Comparison of ENCODE assay signal across 8 mouse cellular contexts in the genomic region with DNA sequence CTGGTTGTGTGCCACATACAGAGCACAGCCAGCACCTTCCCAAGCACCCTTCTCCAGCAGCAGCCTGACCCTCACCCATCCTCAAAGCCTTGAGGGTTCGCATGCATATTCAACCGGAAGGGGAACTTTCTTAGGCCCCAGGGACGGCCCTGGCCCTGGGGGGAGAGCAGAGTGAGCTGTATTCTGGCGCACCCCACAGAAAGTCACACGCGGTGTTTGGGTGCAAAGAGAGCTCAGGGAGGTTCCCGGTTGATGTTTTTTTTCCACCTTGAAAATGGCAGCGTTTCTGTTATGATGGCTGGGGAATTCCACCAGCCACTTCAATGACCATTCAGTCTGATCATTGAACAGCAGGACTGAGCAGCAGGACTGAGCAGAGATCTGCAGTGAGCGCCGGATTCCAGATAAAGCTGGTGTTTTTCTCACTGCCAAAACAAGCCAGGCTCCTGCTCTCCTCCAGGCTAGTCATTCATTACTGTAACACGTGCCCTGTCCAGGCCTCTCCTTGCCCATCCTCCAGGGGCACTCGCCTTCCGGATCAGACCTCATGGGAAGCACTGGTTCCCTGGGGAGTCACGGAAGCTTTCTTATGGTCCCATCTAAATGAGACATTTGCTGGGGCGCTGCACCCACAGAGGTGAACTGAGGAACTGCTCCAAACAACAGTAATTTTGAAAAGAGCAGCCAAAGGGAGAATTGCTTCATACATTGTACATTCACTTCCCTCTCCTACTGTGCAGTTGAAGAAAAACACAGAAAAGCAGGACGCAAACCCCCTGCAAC. TPM values are rescaled to one million over a fixed set of nuclear protein-coding genes. Genes with fewer than 3 reads are reported as not detected.
A peak's percentile ranks its signal among the peaks of the same experiment; 100 is the strongest.
DNase-seq lines count a peak whose midpoint lies in the region; ATAC-seq and TF ChIP-seq lines count a peak whose summit lies in the region.

No protein-coding gene starts in this region.

- H3K27ac ChIP-seq in hindbrain, embryonic 10.5 days, result 0 out of 2 replicates have a peak overlapping the region, but pooled peaks have one; percentile 16
- H3K27ac ChIP-seq in hindbrain, embryonic 14.5 days, result no peak overlapping the region
- H3K27ac ChIP-seq in brown adipose tissue, adult 24 weeks (replicated peaks; ENCODE audit: low read depth, low read length), result no peak overlapping the region; the same call in 1 of the 2 replicates
- no peak overlapping the region for H3K27ac ChIP-seq in kidney, postnatal 0 days
- no peak overlapping the region for H3K27ac ChIP-seq in forebrain, embryonic 11.5 days (ENCODE audit: low read depth, low read length)

- WGBS in hindbrain, embryonic 10.5 days, result 33% methylated on average over 16 of the region's 16 CpGs
- 34% methylated on average over 16 of the region's 16 CpGs for WGBS in hindbrain, embryonic 14.5 days
- WGBS in kidney, postnatal 0 days, result 34% methylated on average over 16 of the region's 16 CpGs
- 37% methylated on average over 16 of the region's 16 CpGs for WGBS in forebrain, embryonic 11.5 days

- H3K4me3 ChIP-seq in hindbrain, embryonic 10.5 days, result no peak overlapping the region
- no peak overlapping the region for H3K4me3 ChIP-seq in hindbrain, embryonic 14.5 days (replicated peaks; ENCODE audit: low read length)
- peak overlapping the region; percentile 23; the same call in 1 of the 2 replicates for H3K4me3 ChIP-seq in brown adipose tissue, adult 24 weeks (ENCODE audit: insufficient read depth, low read depth, low read length)
- no peak overlapping the region for H3K4me3 ChIP-seq in kidney, postnatal 0 days (replicated peaks; ENCODE audit: low read depth, low read length)
- no peak overlapping the region for H3K4me3 ChIP-seq in forebrain, embryonic 11.5 days (ENCODE audit: low read depth, low read length)

- H3K4me1 ChIP-seq in hindbrain, embryonic 10.5 days (replicated peaks), result peaks cover 34% of the 10 kb centered on the region
- 0 out of 2 replicates have a peak, but pooled peaks cover 17% of the 10 kb centered on the region for H3K4me1 ChIP-seq in hindbrain, embryonic 14.5 days (replicated peaks; ENCODE audit: control insufficient read depth, insufficient read depth, low read length)
- no peaks in the 10 kb centered on the region for H3K4me1 ChIP-seq in brown adipose tissue, adult 24 weeks (ENCODE audit: control insufficient read depth, insufficient read depth, insufficient read length, low read length)
- H3K4me1 ChIP-seq in kidney, postnatal 0 days (replicated peaks; ENCODE audit: insufficient read depth, low read length), result peaks cover 8% of the 10 kb centered on the region; the same call in 1 of the 2 replicates
- peaks cover 2% of the 10 kb centered on the region; the same call in 1 of the 2 replicates for H3K4me1 ChIP-seq in forebrain, embryonic 11.5 days (replicated peaks; ENCODE audit: control insufficient read depth, insufficient read depth, low read length)

- H3K9me3 ChIP-seq in hindbrain, embryonic 10.5 days, result no peaks in the 10 kb centered on the region
- H3K9me3 ChIP-seq in hindbrain, embryonic 14.5 days (ENCODE audit: control insufficient read depth, low read length), result no peaks in the 10 kb centered on the region
- no peaks in the 10 kb centered on the region for H3K9me3 ChIP-seq in kidney, postnatal 0 days (replicated peaks; ENCODE audit: low read length)
- no peaks in the 10 kb centered on the region for H3K9me3 ChIP-seq in forebrain, embryonic 11.5 days (ENCODE audit: control insufficient read depth, low read length)

- no peaks in the 10 kb centered on the region for H3K36me3 ChIP-seq in hindbrain, embryonic 10.5 days
- no peaks in the 10 kb centered on the region for H3K36me3 ChIP-seq in hindbrain, embryonic 14.5 days (replicated peaks; ENCODE audit: control insufficient read depth, insufficient read depth)
- H3K36me3 ChIP-seq in kidney, postnatal 0 days (ENCODE audit: insufficient read depth, low read length), result no peaks in the 10 kb centered on the region
- H3K36me3 ChIP-seq in forebrain, embryonic 11.5 days (ENCODE audit: control insufficient read depth, insufficient read depth, low read length), result no peaks in the 10 kb centered on the region

- no peak for DNase-seq in hindbrain, embryonic 10.5 days (ENCODE audit: low spot score)
- DNase-seq in hindbrain, embryonic 14.5 days (ENCODE audit: low spot score), result no peak
- DNase-seq in kidney, postnatal 0 days (ENCODE audit: low spot score), result peak; percentile 66
- DNase-seq in cerebellum, adult 8-10 months, result no peak
- DNase-seq in forebrain, embryonic 11.5 days (ENCODE audit: low spot score), result no peak

- no peak overlapping the region for H3K4me2 ChIP-seq in hindbrain, embryonic 14.5 days (replicated peaks)
- no peak overlapping the region for H3K4me2 ChIP-seq in kidney, postnatal 0 days (ENCODE audit: low read length)
- no peak overlapping the region for H3K4me2 ChIP-seq in forebrain, embryonic 11.5 days (ENCODE audit: low read depth, low read length, severe bottlenecking)

- no peak overlapping the region for H3K9ac ChIP-seq in hindbrain, embryonic 14.5 days
- H3K9ac ChIP-seq in kidney, postnatal 0 days (ENCODE audit: low read depth, low read length), result peak overlapping the region; percentile 38; the same call in 1 of the 2 replicates
- H3K9ac ChIP-seq in forebrain, embryonic 11.5 days (ENCODE audit: low read length), result no peak overlapping the region

- TF ChIP-seq CTCF in kidney, postnatal 0 days (IDR thresholded peaks at IDR 0.05; ENCODE audit: low read depth), result peak; percentile 36; the same call in 1 of the 2 replicates

- ATAC-seq in hindbrain, embryonic 14.5 days (ENCODE audit: low FRiP score), result no peak
- peak; percentile 78 for ATAC-seq in kidney, postnatal 0 days (replicated peaks; ENCODE audit: low FRiP score, low read depth)
- ATAC-seq in megakaryocyte, adult 5-6 weeks (ENCODE audit: poor library complexity, severe bottlenecking), result peak; percentile 53
- no peak for ATAC-seq in forebrain, embryonic 11.5 days (replicated peaks; ENCODE audit: low FRiP score)
- ATAC-seq in frontal cortex, adult (ENCODE audit: low TSS enrichment), result no peak

- peaks cover 59% of the 10 kb centered on the region for H3K27me3 ChIP-seq in hindbrain, embryonic 10.5 days (ENCODE audit: insufficient read depth, poor library complexity, severe bottlenecking)
- peaks cover 19% of the 10 kb centered on the region for H3K27me3 ChIP-seq in hindbrain, embryonic 14.5 days (ENCODE audit: control insufficient read depth, insufficient read depth, low read length)
- H3K27me3 ChIP-seq in kidney, postnatal 0 days (ENCODE audit: insufficient read depth, low read length), result no peaks in the 10 kb centered on the region
- peaks cover 5% of the 10 kb centered on the region; the same call in 1 of the 2 replicates for H3K27me3 ChIP-seq in forebrain, embryonic 11.5 days (ENCODE audit: control insufficient read depth, insufficient read depth, low read length)

RNA-seq across cellular contexts. Expression of gene Pik3cd, which starts 6.0 kb away (rescaled TPM):
- 10.4 and 17.2 TPM in 2 replicates for polyA plus RNA-seq in hindbrain, embryonic 10.5 days (2016; fragmentation: Nextera tagmentation; extraction: Ambion mirVana)
- polyA plus RNA-seq in hindbrain, embryonic 14.5 days (2014; fragmentation: Nextera tagmentation; extraction: Ambion mirVana), result 15.3 and 16.5 TPM in 2 replicates
- polyA plus RNA-seq in brown adipose tissue, adult 24 weeks (2012; ENCODE audit: insufficient read depth, insufficient read length, missing spikeins), result 0.96 and 1.6 TPM in 2 replicates
- polyA plus RNA-seq in kidney, postnatal 0 days (2015; fragmentation: Nextera tagmentation; extraction: Ambion mirVana), result 3.6 and 3.8 TPM in 2 replicates
- total RNA-seq in megakaryocyte, adult 5-6 weeks (2015), result 76.6 and 78.3 TPM in 2 replicates
- 129 and 130 TPM in 2 replicates for total RNA-seq in megakaryocyte, adult 5-6 weeks (2017)
- polyA plus RNA-seq in forebrain, embryonic 11.5 days (2014; fragmentation: Nextera tagmentation; extraction: Ambion mirVana), result 6.3 and 7.0 TPM in 2 replicates

RNA-seq across cellular contexts. Expression of gene Tmem201, which starts 41.5 kb away (rescaled TPM):
- polyA plus RNA-seq in hindbrain, embryonic 10.5 days (2016; fragmentation: Nextera tagmentation; extraction: Ambion mirVana), result 40.8 and 44.4 TPM in 2 replicates
- polyA plus RNA-seq in hindbrain, embryonic 14.5 days (2014; fragmentation: Nextera tagmentation; extraction: Ambion mirVana), result 29.9 and 31.9 TPM in 2 replicates
- 9.2 and 9.6 TPM in 2 replicates for polyA plus RNA-seq in brown adipose tissue, adult 24 weeks (2012; ENCODE audit: insufficient read depth, insufficient read length, missing spikeins)
- 22.3 and 23.5 TPM in 2 replicates for polyA plus RNA-seq in kidney, postnatal 0 days (2015; fragmentation: Nextera tagmentation; extraction: Ambion mirVana)
- total RNA-seq in megakaryocyte, adult 5-6 weeks (2015), result 1.2 and 2.9 TPM in 2 replicates
- 1.5 and 1.9 TPM in 2 replicates for total RNA-seq in megakaryocyte, adult 5-6 weeks (2017)
- polyA plus RNA-seq in forebrain, embryonic 11.5 days (2014; fragmentation: Nextera tagmentation; extraction: Ambion mirVana), result 25.1 and 26.3 TPM in 2 replicates

Comparison
In these comparisons a context has a peak if more than half of its experiments do, and no peak if none do; other contexts are left out.
1. ATAC-seq: peak in kidney, postnatal 0 days (single experiment) and megakaryocyte, adult 5-6 weeks (single experiment); none in hindbrain, embryonic 14.5 days (single experiment), forebrain, embryonic 11.5 days (single experiment) and frontal cortex, adult (single experiment).